Mouse (Mus musculus) olfactory bulb, adult 2 months (tissue): Measurements from ENCODE around the gene Ccdc77.

ENCODE experiments used
- CTCF ChIP-seq: fragments of 200-500 bp; IDR thresholded peaks from 2 replicates; pipeline ENCODE4 v1.5.1; 2012; ENCODE audit warnings: low read depth, mild to moderate bottlenecking, low read length, moderate library complexity; ENCODE audit not compliant: insufficient read depth
- POLR2A ChIP-seq: fragments of 200-500 bp; IDR thresholded peaks from 2 replicates; pipeline ENCODE4 v1.6.1; 2012; ENCODE audit warnings: mild to moderate bottlenecking, low read depth, low read length, moderate library complexity; ENCODE audit not compliant: insufficient read depth

- TF ChIP-seq CTCF (no peak), POLR2A (no peak)
These were observed 6.9 kb downstream of the Ccdc77 start for GRCm38 (mm10) chr6:120356951-120357945.
